Mouse (Mus musculus): ENCODE data around the gene Hoxb3.

GRCm38 (mm10) chr11:96318368-96319070 lies 4.6 kb upstream of the Hoxb3 start:
- TF ChIP-seq CTCF (IDR thresholded peaks at IDR 0.05; ENCODE audit: insufficient read depth, low read depth, low read length): no peak
- TF ChIP-seq POLR2A (IDR thresholded peaks at IDR 0.05; ENCODE audit: insufficient read depth, low read depth, low read length): no peak
